In the genomic region with DNA sequence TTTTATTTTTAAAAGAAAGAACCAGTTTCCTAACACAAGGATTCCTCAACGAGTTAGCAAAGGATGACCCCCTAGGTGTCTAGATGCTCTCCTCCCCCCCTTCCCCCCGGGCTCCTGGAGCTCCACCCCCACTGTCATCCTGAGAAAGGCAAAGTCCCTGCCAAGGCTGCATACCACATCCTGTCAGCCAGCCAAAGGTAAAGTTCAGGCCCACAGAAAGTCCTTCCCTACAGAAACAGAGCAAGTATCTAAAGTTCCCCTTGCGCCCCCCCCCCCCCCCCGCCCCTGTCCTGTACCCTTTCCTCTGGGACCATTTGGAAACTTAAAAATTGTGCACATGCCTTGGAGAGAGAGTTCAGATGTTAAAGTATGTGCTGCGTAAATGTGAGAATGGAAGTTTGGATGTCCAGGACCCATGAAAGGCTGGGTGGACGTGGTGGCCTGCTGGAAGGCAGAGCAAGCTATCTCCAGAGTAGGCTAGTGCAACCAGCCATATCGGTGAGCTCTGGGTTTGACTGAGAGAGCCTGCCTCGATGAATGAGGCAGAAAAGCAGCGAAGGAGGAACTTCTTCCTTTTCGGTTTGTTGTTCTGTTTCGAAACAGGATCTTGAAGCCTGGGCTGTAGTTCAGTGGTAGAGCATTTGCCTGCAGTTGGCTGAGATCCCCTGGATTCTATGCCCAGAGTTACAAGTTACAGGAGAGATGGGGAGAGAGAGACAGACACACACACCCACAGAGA, we compare ENCODE assay signal across 10 mouse cellular contexts. TPM values are rescaled to one million over a fixed set of nuclear protein-coding genes. Genes with fewer than 3 reads are reported as not detected.
A peak's percentile ranks its signal among the peaks of the same experiment; 100 is the strongest.
DNase-seq lines count a peak whose midpoint lies in the region; ATAC-seq and TF ChIP-seq lines count a peak whose summit lies in the region.
"Had no signal": no experiment of that assay in that cellular context is flagged by ENCODE, and none has a peak within 500 bp of the region (broad histone marks: within the 10 kb centered on the region; RNA-seq: fewer than 3 reads in every experiment).

No protein-coding gene starts in this region.

- peak overlapping the region; percentile 32 for H3K4me3 ChIP-seq in erythroblast, embryonic 14.5 days (replicated peaks)
- peak overlapping the region; percentile 24 for H3K4me3 ChIP-seq in embryonic facial prominence, embryonic 13.5 days
- peak overlapping the region; percentile 22 for H3K4me3 ChIP-seq in lung, adult 2 months (replicated peaks; ENCODE audit: extremely low read depth, low read depth, low read length)

- TF ChIP-seq CTCF in lung, adult 2 months (IDR thresholded peaks at IDR 0.05; ENCODE audit: insufficient read depth, low read length): no peak

- peak overlapping the region; percentile 55; the same call in 1 of the 2 replicates for H3K9ac ChIP-seq in embryonic facial prominence, embryonic 13.5 days

- H3K9me3 ChIP-seq in erythroblast, embryonic 14.5 days (ENCODE audit: control insufficient read depth, low read length): no peaks in the 10 kb centered on the region
- H3K9me3 ChIP-seq in embryonic facial prominence, embryonic 13.5 days: no peaks in the 10 kb centered on the region
- H3K9me3 ChIP-seq: G1E had no signal

- no peak for ATAC-seq in erythroblast, adult 5-6 weeks (replicated peaks; ENCODE audit: low FRiP score, poor library complexity, severe bottlenecking)
- peak; percentile 71; the same call in 1 of the 2 replicates for ATAC-seq in embryonic facial prominence, embryonic 13.5 days (ENCODE audit: insufficient number of reproducible peaks, insufficient read depth, low FRiP score, low TSS enrichment, low read depth)

- no peaks in the 10 kb centered on the region for H3K27me3 ChIP-seq in erythroblast, embryonic 14.5 days (ENCODE audit: control insufficient read depth)
- H3K27me3 ChIP-seq in embryonic facial prominence, embryonic 13.5 days: no peaks in the 10 kb centered on the region

- no peak for TF ChIP-seq POLR2A in lung, adult 2 months (IDR thresholded peaks at IDR 0.05; ENCODE audit: borderline replicate concordance, extremely low read depth, low read depth, low read length)

- H3K27ac ChIP-seq in embryonic facial prominence, embryonic 13.5 days: peak overlapping the region; percentile 83

- H3K4me1 ChIP-seq in erythroblast, embryonic 14.5 days (ENCODE audit: control insufficient read depth): peaks cover 13% of the 10 kb centered on the region
- peaks cover 41% of the 10 kb centered on the region for H3K4me1 ChIP-seq in embryonic facial prominence, embryonic 13.5 days
- H3K4me1 ChIP-seq in lung, adult 2 months (ENCODE audit: control insufficient read depth, insufficient read depth, low read length): peaks cover 8% of the 10 kb centered on the region; the same call in 1 of the 2 replicates

- no peaks in the 10 kb centered on the region for H3K36me3 ChIP-seq in erythroblast, embryonic 14.5 days (ENCODE audit: control insufficient read depth)
- H3K36me3 ChIP-seq in embryonic facial prominence, embryonic 13.5 days: no peaks in the 10 kb centered on the region
- H3K36me3 ChIP-seq: G1E had no signal

- peak overlapping the region; percentile 46 for H3K4me2 ChIP-seq in embryonic facial prominence, embryonic 13.5 days

- intact Hi-C loops in heart, postnatal 10 days (cut with DNase I): loop anchor here (5.0 kb wide), 1 partner anchor 35 kb away; no protein-coding TSS in a partner anchor

- 20% methylated on average over 11 of the region's 11 CpGs for WGBS in embryonic facial prominence, embryonic 13.5 days
- WGBS in lung, adult 2 months: 10% methylated on average over 11 of the region's 11 CpGs

- DNase-seq in heart, postnatal 10 days: peak; percentile 72 to 74
- peak; percentile 68 to 80 for DNase-seq in kidney, postnatal 25 days
- DNase-seq in lung, adult 2 months: peak; percentile 26
- peak; percentile 30 for DNase-seq in retina, embryonic 14.5 days (ENCODE audit: low spot score)
- DNase-seq in thymus, postnatal 4 days: peak; percentile 73

RNA-seq across cellular contexts. Expression of gene Spocd1, which starts 46.3 kb away (rescaled TPM):
- not detected in 2 replicates for polyA plus RNA-seq in erythroblast, embryonic 14.5 days (2012)
- not detected in 2 replicates for total RNA-seq in erythroblast, adult 5-6 weeks (2015; ENCODE audit: low replicate concordance)
- total RNA-seq in erythroblast, adult 5-6 weeks (2017; ENCODE audit: low replicate concordance): not detected in 2 replicates
- polyA plus RNA-seq in embryonic facial prominence, embryonic 13.5 days (2015; fragmentation: Nextera tagmentation; extraction: Ambion mirVana): 0.06 and 0.08 TPM in 2 replicates
- under 1 TPM in 1 of 2 experiments, not detected in 1; 0.07 TPM for total RNA-seq in heart, postnatal 10 days (2021)
- 0.09 TPM in 1 of 2 replicates, not detected in the other for polyA plus RNA-seq in lung, adult 2 months (2012; rRNA removed)
- total RNA-seq: G1E had no signal
- polyA plus RNA-seq: G1E; limb, embryonic 11.5 days had no signal
